Mouse (Mus musculus) megakaryocyte, embryonic 14.5 days (primary cell): ENCODE data around the gene Ankrd65.

Experiments used
- FLI1 ChIP-seq: IDR thresholded peaks from 2 replicates; pipeline ENCODE4 v1.6.1; 2012; ENCODE audit warnings: low read length, inconsistent platforms, mixed read lengths
- GATA1 ChIP-seq: IDR thresholded peaks from 3 replicates; pipeline ENCODE4 v1.6.1; 2012; ENCODE audit warnings: mixed read lengths, low read length, inconsistent platforms, borderline replicate concordance

DNA sequence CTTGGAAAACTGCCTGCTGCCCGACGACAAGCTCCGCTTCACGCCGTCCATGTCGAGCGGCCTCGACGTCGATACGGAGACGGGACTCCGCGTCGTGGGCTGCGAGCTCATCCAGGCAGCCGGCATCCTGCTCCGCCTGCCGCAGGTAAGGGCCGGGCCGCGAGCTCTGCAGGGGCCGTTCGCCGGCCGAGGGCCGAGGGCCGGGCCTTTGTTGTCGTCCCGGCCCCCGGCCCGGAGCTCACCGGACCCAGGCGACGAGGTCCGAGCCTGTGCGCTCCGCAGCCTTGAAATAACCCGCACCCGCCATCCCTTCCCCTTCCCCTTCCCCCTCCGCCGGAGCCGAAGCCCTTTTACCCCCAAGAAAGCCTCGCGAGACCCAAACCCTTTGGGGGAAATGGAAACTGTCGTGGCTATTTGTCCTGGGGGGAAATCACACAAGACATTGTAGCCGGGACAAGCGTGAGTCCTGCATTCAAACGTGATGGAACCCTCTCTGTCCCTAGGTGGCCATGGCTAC lies 22.5 kb downstream of the Ankrd65 start:
- no peak for TF ChIP-seq GATA1
- TF ChIP-seq FLI1: no peak
